Mouse (Mus musculus): ENCODE data around the gene Ssh1.

- TF ChIP-seq CTCF (IDR thresholded peaks at IDR 0.05; ENCODE audit: borderline replicate concordance, extremely low read depth, insufficient read depth, insufficient read length) (no peak), POLR2A (IDR thresholded peaks at IDR 0.05; ENCODE audit: borderline replicate concordance, extremely low read depth, insufficient read depth, insufficient read length, poor library complexity, severe bottlenecking) (no peak)
Measured at GRCm38 (mm10) chr5:113983541-113983940, 10.2 kb downstream of the Ssh1 start.

All from brain, embryonic 14.5 days (tissue).